Mouse (Mus musculus) mesoderm, embryonic 11.5 days (tissue): ENCODE data around the gene Ascc1.

ENCODE experiments used
- DNase-seq: peaks from one replicate; pipeline ENCODE4 v3.0.0-alpha.2; 2012; ENCODE audit warnings: low read depth, low spot score

Gene Ascc1

DNA sequence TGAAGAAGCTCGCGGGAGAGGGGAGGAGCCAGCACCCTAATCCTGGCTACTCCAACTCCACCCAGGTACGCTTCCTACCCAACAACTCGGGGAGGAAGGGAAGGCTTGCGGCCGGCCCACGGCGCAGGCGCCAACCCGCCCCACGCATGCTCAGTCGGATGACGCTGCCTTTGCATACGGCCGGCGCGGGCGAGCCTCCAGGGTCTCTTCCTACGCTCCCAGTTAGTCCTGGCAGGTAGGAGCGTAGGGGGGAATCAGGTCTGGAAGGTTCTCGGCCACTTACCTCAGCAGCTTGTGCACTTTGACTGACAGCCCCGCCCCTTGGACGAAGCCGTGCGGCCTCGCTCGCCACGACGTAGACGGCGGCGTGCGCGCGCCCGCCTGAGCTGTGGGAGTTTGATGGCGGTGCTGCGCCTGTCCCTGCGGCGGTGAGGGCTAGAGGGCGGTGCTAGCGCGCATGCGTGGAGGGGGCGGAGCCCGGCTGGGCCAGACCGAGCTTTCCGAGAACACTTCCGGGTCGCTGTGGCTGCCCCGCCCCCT lies at the start of gene Ascc1, which contains the start of gene Anapc16:
TSS of gene Ascc1 (plus strand) at position 133 of the 540 bp plus-strand sequence.
TSS of gene Anapc16 (minus strand) at position 463 of the 540 bp plus-strand sequence.
- peak; percentile 98 for DNase-seq

- DNase-seq = no peak
Measured at GRCm38 (mm10) chr10:59953564-59954039, 49.0 kb upstream of the Ascc1 start.

GRCm38 (mm10) chr10:59956681-59957080 lies 45.9 kb upstream of the Ascc1 start:
- DNase-seq = no peak

DNA sequence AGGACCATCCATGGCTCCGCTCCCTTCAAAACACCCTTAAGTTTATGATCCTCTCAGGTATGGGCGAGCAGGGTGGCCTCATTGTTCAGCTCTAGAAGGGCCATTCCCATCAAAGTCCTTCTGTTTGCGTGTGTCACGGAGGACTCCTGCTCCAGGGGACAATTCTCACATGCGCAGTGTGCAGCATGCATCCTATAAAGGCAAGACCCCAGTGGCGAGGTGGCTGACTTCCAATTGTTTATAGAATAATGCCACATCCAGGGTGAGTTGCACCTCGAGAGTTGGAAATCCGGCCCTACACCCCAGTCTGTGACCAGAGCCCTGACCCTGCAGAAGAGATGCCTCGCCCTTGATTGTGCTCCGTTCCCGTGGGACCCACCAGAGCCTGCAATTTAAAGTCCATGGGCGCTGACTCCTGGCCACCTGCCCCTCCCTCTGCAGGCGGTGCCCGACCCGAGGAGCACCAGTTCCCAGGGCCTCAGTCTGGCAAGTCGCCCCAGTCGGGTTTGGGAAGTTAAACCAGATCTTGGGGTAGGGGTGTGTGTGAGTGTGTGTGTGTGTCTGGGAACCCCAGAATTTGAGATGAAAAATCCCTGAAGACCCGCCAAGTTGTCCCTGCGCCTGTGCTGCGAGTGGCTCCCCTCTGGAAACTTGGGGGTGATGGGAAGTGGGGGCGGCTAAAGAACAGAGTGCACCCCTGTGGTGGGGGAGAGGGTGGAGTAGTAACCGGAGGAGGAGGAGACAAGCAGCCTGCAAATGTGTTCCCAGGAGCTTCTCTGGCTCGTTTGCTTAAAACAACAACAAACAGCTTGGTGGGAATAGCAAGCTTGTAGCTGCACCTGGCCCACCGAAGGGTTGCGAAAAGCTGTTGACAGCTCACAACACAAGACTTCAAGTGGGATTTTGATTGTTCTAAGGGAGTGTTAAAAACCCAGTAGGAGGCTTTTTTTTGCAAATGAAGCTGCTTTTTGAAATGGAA lies 45.1 kb upstream of the Ascc1 start:
- DNase-seq = no peak

DNA sequence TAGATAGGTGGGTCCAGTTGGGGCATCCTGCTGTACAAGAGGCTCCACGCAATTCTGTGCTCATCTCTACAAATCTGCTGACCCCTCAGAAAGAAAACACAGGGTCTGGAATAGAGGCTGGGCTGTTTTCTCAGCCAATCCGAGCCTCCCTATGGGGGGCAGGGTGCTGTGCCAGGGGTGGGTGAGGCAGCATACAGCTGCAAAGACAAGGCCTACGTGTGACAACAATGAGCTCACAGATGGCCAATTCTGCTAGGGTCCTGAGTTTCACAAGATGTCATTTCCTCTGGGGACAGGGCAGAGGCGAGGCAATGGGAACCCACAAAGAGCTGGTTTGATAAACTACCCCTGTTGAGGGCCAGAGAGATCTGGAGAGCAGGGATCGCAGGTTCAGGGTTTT lies 44.1 kb upstream of the Ascc1 start:
- no peak for DNase-seq

- no peak for DNase-seq
Measured at GRCm38 (mm10) chr10:59959517-59959916, 43.1 kb upstream of the Ascc1 start.

DNA sequence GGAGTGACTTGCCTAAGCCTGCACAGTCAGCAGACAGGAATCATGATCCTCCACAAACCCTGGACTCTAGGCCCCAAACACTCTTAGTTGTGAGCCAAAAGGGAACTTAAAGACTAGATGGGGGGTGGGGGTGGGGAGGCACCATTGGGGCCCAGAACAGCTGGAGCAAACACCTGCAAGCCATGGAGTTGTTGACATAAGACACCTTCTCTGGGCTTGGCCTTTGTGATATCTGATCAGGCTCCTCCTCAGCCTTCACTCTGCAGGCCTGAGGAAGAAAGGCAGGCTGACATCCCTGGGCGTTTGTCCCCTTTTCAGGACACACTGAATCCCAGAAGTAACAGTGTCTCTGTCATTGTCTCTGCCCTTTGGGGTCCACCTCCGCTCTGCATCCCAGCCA lies 39.0 kb upstream of the Ascc1 start:
- no peak for DNase-seq

DNA sequence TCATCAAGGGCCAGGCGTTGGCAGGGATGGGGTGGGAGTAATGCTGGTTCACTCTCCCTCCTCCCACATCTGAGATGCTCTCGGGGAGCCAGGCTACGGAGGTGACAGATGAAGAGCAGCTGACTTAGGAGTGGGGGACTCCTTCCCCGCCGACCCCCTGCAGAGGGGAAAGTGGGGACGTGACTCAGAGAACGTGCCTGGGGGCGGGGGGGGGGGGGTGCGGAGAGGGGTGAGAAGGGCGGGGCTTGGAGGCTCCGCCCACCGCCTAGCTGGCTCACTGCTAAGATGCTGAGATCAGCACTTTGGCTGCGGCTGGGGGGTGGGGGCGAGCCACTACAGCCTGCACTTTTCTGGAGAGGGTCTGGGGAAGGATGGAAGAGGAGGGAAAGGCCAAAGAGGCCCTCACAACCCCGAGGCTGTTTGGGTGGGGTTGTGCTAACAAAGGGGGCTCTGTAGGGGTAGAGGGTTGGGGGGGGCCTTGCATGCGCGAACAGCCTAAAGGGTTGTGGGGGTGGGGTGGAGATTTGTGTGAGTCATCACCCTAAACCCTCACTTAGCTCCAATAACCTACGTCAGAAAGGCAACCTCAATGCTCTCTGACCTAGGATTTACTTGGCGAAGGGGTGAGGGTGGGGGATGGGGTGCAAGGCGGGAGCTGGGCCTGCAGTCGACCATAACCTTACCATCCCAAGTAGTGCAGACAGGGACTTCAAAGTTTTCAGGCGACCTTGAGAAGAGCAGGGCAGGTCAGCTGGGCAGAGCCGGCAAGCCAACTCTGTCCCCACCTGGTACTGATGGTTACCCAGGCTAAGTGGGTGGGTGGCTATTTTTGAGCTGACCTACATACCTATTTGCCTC lies 37.9 kb upstream of the Ascc1 start:
- DNase-seq = peak; percentile 72

- no peak for DNase-seq
Measured at GRCm38 (mm10) chr10:59965362-59965695, 37.3 kb upstream of the Ascc1 start.

- no peak for DNase-seq
Measured at GRCm38 (mm10) chr10:59965788-59966187, 36.8 kb upstream of the Ascc1 start.

DNA sequence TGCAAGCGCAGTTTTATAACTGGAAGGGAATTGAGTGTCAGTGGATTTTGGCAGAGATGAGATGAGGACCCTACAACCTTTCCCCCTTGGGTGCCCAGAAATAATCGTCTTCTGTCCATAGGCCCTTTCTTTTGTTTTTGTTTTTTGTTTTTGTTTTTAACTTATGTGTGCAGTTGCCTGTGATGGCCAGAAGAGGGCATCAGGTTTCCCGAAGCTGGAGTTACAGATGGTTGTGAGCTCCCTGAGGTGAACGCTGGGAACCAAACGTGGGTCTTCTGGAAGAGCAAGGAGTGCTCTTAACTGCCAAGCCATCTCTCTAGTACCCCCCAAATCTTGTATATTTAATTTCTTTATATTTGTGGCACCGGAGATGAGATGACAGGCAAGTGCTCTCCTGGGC lies 35.9 kb upstream of the Ascc1 start:
- no peak for DNase-seq

DNA sequence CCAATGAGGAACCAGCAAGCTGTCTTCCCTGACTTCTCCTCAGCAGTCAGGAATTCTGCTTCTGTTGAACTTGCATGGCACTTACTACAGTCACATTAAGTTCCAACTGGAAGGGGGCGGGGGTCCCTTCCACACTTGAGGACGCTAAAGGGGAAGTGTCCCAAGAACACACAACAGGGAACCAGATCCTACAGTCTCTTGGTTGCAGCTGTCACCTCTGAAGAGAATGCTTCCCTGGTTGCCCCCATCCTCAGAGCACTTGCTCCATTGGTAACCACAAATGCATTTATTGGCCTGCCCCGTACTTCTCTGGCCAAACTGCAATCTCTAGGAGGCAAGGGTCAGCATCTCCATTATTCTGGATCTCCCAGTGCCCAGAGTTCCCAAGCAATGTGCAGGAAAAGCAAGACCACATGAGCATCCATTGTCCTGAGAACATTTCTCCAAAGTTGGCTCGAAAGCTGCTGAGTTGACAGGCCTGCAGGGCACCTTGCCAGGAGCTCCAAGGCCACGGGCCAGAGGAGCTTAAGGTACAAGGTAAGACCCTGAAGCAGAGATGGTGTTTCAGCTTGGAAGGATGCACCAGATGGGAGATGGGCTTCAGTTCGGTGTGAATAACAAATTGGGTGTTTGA lies 35.2 kb upstream of the Ascc1 start:
- no peak for DNase-seq

- peak; percentile 73 for DNase-seq
Measured at GRCm38 (mm10) chr10:59969821-59970449, 32.7 kb upstream of the Ascc1 start.

- no peak for DNase-seq
Measured at GRCm38 (mm10) chr10:59970450-59971062, 32.0 kb upstream of the Ascc1 start.

- no peak for DNase-seq
Measured at GRCm38 (mm10) chr10:59971813-59972212, 30.8 kb upstream of the Ascc1 start.

DNA sequence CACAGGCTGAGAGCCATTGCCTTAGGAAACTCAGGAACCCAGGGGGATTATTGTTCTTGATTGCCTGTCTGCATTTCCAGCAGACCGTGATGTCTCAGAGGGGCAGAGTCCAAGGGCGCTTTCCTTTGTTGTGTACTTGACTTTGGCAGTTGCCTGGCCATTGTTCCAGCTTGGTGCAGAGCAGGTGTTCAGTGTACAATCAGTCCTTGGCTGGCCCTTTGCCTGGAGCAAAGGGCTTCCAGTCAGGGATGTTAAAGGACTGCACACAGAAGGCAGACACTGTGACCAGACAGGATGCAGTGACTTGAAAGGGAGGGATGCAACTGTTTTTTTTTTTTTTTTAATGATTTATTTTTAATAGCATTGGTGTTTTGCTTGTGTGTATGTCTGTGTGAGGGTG lies 30.1 kb upstream of the Ascc1 start:
- no peak for DNase-seq

- DNase-seq = no peak
Measured at GRCm38 (mm10) chr10:59972999-59973398, 29.6 kb upstream of the Ascc1 start.

DNA sequence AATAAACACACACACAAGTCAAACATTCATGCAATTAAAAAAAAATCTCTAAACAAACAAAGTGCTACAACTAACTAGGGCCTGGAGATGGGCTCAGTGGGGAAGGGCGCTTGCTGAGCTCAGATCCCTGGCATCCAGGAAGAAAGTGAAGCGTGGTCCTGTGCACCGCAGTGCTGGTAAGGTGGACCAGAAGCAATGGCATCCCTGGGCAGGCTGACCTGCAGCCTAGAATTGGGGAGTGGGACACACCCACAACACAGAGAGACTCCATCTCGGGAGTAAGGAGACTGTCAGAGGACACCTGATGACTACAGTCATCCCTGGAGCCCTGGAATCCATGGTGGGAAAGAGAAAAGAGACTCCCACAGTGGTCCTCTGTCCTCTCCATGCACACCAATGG lies 29.2 kb upstream of the Ascc1 start:
- DNase-seq = no peak

GRCm38 (mm10) chr10:59974191-59974664 lies 28.4 kb upstream of the Ascc1 start:
- no peak for DNase-seq

GRCm38 (mm10) chr10:59974786-59975185 lies 27.8 kb upstream of the Ascc1 start:
- DNase-seq = no peak
